Comparison of ENCODE assay signal across 33 mouse cellular contexts in the genomic region with DNA sequence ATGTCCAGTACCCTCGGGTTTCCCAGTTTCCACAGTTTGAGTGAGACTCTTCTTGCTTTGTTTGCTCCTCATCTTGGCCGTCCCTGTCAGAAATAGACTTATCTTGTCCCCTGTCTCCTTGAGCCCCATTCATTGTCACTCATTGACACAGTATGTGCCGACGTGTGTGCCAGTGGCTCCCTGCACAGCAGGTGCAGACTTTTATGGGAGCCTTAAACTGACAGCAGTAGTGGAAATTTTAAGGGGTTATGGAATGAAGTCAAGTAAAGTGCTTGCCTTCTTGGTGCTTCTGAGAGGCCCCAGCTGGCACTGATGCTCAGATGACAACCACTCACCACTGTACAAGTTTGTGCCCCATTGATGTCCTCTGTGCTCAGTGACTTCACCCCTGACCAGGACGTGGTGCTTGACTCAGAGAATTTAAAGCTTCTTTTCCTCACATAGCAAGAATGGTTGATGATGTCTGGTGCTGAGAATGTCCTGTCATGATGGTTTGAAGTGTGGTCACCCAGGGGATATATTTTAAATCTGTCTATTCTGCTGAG. TPM values are rescaled to one million over a fixed set of nuclear protein-coding genes. Genes with fewer than 3 reads are reported as not detected.
DNase-seq lines count a peak whose midpoint lies in the region; ATAC-seq and TF ChIP-seq lines count a peak whose summit lies in the region.
"Had no signal": no experiment of that assay in that cellular context is flagged by ENCODE, and none has a peak within 500 bp of the region (broad histone marks: within the 10 kb centered on the region; RNA-seq: fewer than 3 reads in every experiment).

No protein-coding gene starts in this region.

- no peaks in the 10 kb centered on the region for H3K27me3 ChIP-seq in heart, embryonic 13.5 days (replicated peaks)
- H3K27me3 ChIP-seq in heart, embryonic 16.5 days (ENCODE audit: control insufficient read depth, insufficient read depth, low read length) = no peaks in the 10 kb centered on the region
- no peaks in the 10 kb centered on the region for H3K27me3 ChIP-seq in midbrain, postnatal 0 days (ENCODE audit: insufficient read depth, low read length)
- H3K27me3 ChIP-seq: CH12.LX; hindbrain, embryonic 15.5 days; liver, embryonic 12.5 days; midbrain, embryonic 12.5 days had no signal

- ATAC-seq in heart, embryonic 13.5 days (ENCODE audit: extremely low read depth, insufficient number of reproducible peaks, low FRiP score, low TSS enrichment) = 0 out of 2 replicates have a peak, but pooled peaks have one; percentile 46
- peak; percentile 71 for ATAC-seq in heart, embryonic 16.5 days (replicated peaks; ENCODE audit: extremely low read depth, insufficient read depth, low FRiP score)
- no peak for ATAC-seq in midbrain, postnatal 0 days (ENCODE audit: low FRiP score)
- ATAC-seq: activated CD4-positive, CD25-positive, alpha-beta regulatory T cell, adult 4 months; forebrain, embryonic 16.5 days; inflammation-experienced regulatory T-cells, adult 6 months; liver, embryonic 12.5 days; liver, postnatal 0 days had no signal

- no peak overlapping the region for H3K9ac ChIP-seq in heart, embryonic 13.5 days
- no peak overlapping the region for H3K9ac ChIP-seq in heart, embryonic 16.5 days (ENCODE audit: low read length)
- H3K9ac ChIP-seq in midbrain, postnatal 0 days (replicated peaks; ENCODE audit: low read length, poor library complexity, severe bottlenecking) = no peak overlapping the region
- H3K9ac ChIP-seq: hindbrain, embryonic 15.5 days; kidney, embryonic 15.5 days; liver, embryonic 12.5 days; liver, postnatal 0 days; midbrain, embryonic 12.5 days had no signal

- H3K4me3 ChIP-seq in gastrocnemius, adult 2 months = no peak overlapping the region
- no peak overlapping the region for H3K4me3 ChIP-seq in heart, embryonic 13.5 days
- no peak overlapping the region for H3K4me3 ChIP-seq in heart, embryonic 16.5 days (ENCODE audit: low read length)
- no peak overlapping the region for H3K4me3 ChIP-seq in midbrain, postnatal 0 days (ENCODE audit: low read depth, low read length)
- H3K4me3 ChIP-seq: erythroblast, embryonic 14.5 days; hindbrain, embryonic 15.5 days; kidney, embryonic 15.5 days; left cerebral cortex, adult 2 months; liver, embryonic 12.5 days; megakaryocyte, embryonic 14.5 days; midbrain, embryonic 12.5 days had no signal

- intact Hi-C loops in gastrocnemius, adult 2 months (cut with DNase I) = no loop called here
- intact Hi-C loops in heart, postnatal 36 days (cut with DNase I) = no loop called here

- H3K9me3 ChIP-seq in heart, embryonic 13.5 days = no peaks in the 10 kb centered on the region
- no peaks in the 10 kb centered on the region for H3K9me3 ChIP-seq in heart, embryonic 16.5 days (replicated peaks; ENCODE audit: control insufficient read depth, low read length)
- H3K9me3 ChIP-seq in midbrain, postnatal 0 days (ENCODE audit: low read length) = no peaks in the 10 kb centered on the region
- H3K9me3 ChIP-seq: hindbrain, embryonic 15.5 days; kidney, embryonic 15.5 days; liver, embryonic 12.5 days; megakaryocyte, embryonic 14.5 days; midbrain, embryonic 12.5 days had no signal

- peak overlapping the region; percentile 88; the same call in 1 of the 2 replicates for H3K27ac ChIP-seq in gastrocnemius, adult 2 months
- peak overlapping the region; percentile 82 for H3K27ac ChIP-seq in heart, embryonic 13.5 days (replicated peaks)
- H3K27ac ChIP-seq in heart, embryonic 16.5 days (ENCODE audit: low read length) = peak overlapping the region; percentile 97
- H3K27ac ChIP-seq in midbrain, postnatal 0 days (ENCODE audit: low read depth, low read length) = no peak overlapping the region
- H3K27ac ChIP-seq: hindbrain, embryonic 15.5 days; kidney, embryonic 15.5 days; left cerebral cortex, adult 2 months; liver, embryonic 12.5 days; midbrain, embryonic 12.5 days had no signal

- H3K4me1 ChIP-seq in heart, embryonic 13.5 days = no peaks in the 10 kb centered on the region
- H3K4me1 ChIP-seq in heart, embryonic 16.5 days (ENCODE audit: control insufficient read depth, insufficient read depth, low read length) = no peaks in the 10 kb centered on the region
- no peaks in the 10 kb centered on the region for H3K4me1 ChIP-seq in midbrain, postnatal 0 days (ENCODE audit: insufficient read depth, low read length)
- H3K4me1 ChIP-seq: hindbrain, embryonic 15.5 days; kidney, embryonic 15.5 days; liver, embryonic 12.5 days; megakaryocyte, embryonic 14.5 days; midbrain, embryonic 12.5 days had no signal

- 24% methylated on average over 5 of the region's 5 CpGs for WGBS in heart, embryonic 13.5 days
- 48% methylated on average over 5 of the region's 5 CpGs for WGBS in heart, embryonic 16.5 days
- 68% methylated on average over 5 of the region's 5 CpGs for WGBS in midbrain, postnatal 0 days

- no peak for DNase-seq in gastrocnemius, adult 2 months
- no peak for DNase-seq in gastrocnemius, postnatal 25 days
- no peak for DNase-seq in heart, postnatal 36 days
- peak; percentile 6 for DNase-seq in lung, postnatal 36 days
- no peak for DNase-seq in left cerebral cortex, adult 9 months (ENCODE audit: low spot score in 2 of 2)
- DNase-seq in midbrain, postnatal 0 days (ENCODE audit: low spot score) = no peak
- DNase-seq: adrenal gland, adult 2 months; adrenal gland, postnatal 36 days; cerebellum, adult 2 months; cerebellum, postnatal 14 days; kidney, adult 18-20 months; kidney, postnatal 25 days; left cerebral cortex, postnatal 4 days; liver, postnatal 0 days; thymus, postnatal 4 days had no signal

- no peak for TF ChIP-seq CTCF in gastrocnemius, adult 2 months (IDR thresholded peaks at IDR 0.05)
- no peak for TF ChIP-seq CTCF in midbrain, postnatal 0 days (IDR thresholded peaks at IDR 0.05)

- no peaks in the 10 kb centered on the region for H3K36me3 ChIP-seq in heart, embryonic 13.5 days
- no peaks in the 10 kb centered on the region for H3K36me3 ChIP-seq in heart, embryonic 16.5 days (ENCODE audit: control insufficient read depth, insufficient read depth)
- no peaks in the 10 kb centered on the region for H3K36me3 ChIP-seq in midbrain, postnatal 0 days (ENCODE audit: insufficient read depth, low read length)
- H3K36me3 ChIP-seq: hindbrain, embryonic 15.5 days; kidney, embryonic 15.5 days; liver, embryonic 12.5 days; midbrain, embryonic 12.5 days had no signal

- H3K4me2 ChIP-seq in heart, embryonic 13.5 days = peak overlapping the region; percentile 50
- peak overlapping the region; percentile 42 for H3K4me2 ChIP-seq in heart, embryonic 16.5 days (ENCODE audit: low read depth, low read length)
- H3K4me2 ChIP-seq in midbrain, postnatal 0 days (ENCODE audit: low read depth, low read length, poor library complexity, severe bottlenecking) = no peak overlapping the region
- H3K4me2 ChIP-seq: hindbrain, embryonic 15.5 days; kidney, embryonic 15.5 days; liver, embryonic 12.5 days; midbrain, embryonic 12.5 days had no signal

RNA-seq across cellular contexts. Expression of gene Smpx, which starts 1.0 kb away (rescaled TPM):
- 100 to 1,000 TPM; 324 to 381 TPM for total RNA-seq in gastrocnemius, adult 2 months (2021)
- total RNA-seq in gastrocnemius, postnatal 25 days (2021) = 100 to 1,000 TPM; 316 to 397 TPM
- 655 and 752 TPM in 2 replicates for polyA plus RNA-seq in heart, embryonic 13.5 days (2015; fragmentation: Nextera tagmentation; extraction: Ambion mirVana)
- total RNA-seq in heart, postnatal 36 days (2021) = 100 to 1,000 TPM; 397 to 411 TPM
- polyA plus RNA-seq in heart, embryonic 16.5 days (2015; fragmentation: Nextera tagmentation; extraction: Ambion mirVana) = 745 and 790 TPM in 2 replicates
- total RNA-seq in midbrain, postnatal 0 days (2014; rRNA removed) = 0.77 TPM in 1 of 2 replicates, not detected in the other
- polyA plus RNA-seq in midbrain, postnatal 0 days (2015; fragmentation: Nextera tagmentation; extraction: Ambion mirVana) = 0.17 TPM in 1 of 2 replicates, not detected in the other
- total RNA-seq: CH12.LX; ES-E14; layer of hippocampus, adult 18-20 months; layer of hippocampus, postnatal 10 days; left cerebral cortex, adult 2 months; left cerebral cortex, postnatal 4 days had no signal
- polyA plus RNA-seq: activated CD4-positive, CD25-positive, alpha-beta regulatory T cell, adult 4 months; cortical plate, adult 2 months; erythroblast, embryonic 14.5 days; forebrain, embryonic 11.5 days; forebrain, embryonic 16.5 days; inflammation-experienced regulatory T-cells, adult 6 months had no signal

Comparison
In these comparisons a context has a peak if more than half of its experiments do, and no peak if none do; other contexts are left out.
1. RNA of gene Smpx, which starts 1.0 kb away (total RNA-seq): 397 to 411 TPM in heart, postnatal 36 days, 316 to 397 TPM in gastrocnemius, postnatal 25 days and 324 to 381 TPM in gastrocnemius, adult 2 months; 0.77 TPM in midbrain, postnatal 0 days; every median in the first group is over 100 times any median in the second.